Mouse (Mus musculus) embryo, embryonic 9.5 days (tissue): ENCODE data around the gene Rag2.

ENCODE experiments used
- DNase-seq: peaks from one replicate; pipeline ENCODE4 v3.0.0-alpha.2; 2017; ENCODE audit errors: extremely low spot score

Gene Rag2

GRCm38 (mm10) chr2:101627227-101627626 lies 2.7 kb downstream of the Rag2 start:
- no peak for DNase-seq

- DNase-seq: peak; percentile 90
These were observed 4.0 kb downstream of the Rag2 start for GRCm38 (mm10) chr2:101628297-101629236.

GRCm38 (mm10) chr2:101638979-101639839 lies 14.7 kb downstream of the Rag2 start:
- no peak for DNase-seq

DNA sequence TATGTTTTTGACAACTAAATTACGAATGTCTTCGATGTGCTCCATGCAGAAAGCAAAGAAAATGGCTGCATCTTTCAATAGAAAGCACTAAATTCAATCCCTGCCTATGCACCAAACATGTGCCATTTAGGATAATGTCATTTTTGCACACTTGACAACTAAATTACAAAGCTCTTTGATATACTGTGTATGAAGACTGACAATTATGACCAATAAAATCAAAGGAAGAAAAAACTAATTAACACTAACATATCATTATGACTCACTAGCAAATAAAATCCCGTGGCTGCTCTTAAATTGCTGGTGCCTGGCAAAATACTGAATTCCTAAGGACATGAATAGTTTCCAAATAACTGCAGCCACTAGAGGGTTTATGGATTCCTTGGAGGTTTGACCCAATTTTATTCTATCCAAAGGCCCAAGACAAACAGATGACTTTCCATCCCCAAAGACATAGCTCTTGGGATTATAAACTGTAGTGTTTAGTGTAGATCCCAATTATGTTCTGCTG lies 15.4 kb downstream of the Rag2 start:
- no peak for DNase-seq

DNA sequence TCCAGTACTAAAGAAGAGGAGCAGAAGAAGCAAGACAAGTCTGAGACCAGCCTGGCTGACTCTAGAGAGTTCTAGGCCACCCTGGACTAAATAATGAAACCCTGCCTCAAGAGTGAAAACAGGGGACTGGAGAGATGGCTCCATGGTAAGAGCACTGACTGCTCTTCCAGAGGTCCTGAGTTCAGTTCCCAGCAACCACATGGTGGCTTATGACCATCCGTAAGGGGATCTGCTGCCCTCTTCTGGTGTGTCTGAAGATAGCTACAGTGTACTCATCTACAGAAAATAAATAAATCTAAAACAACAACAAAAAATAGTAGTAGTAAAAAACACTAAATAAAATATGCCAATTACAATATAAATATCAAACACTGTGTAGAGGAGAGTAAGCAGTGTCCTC lies 21.3 kb downstream of the Rag2 start:
- DNase-seq: no peak

GRCm38 (mm10) chr2:101648361-101648760 lies 23.8 kb downstream of the Rag2 start:
- DNase-seq: no peak

DNA sequence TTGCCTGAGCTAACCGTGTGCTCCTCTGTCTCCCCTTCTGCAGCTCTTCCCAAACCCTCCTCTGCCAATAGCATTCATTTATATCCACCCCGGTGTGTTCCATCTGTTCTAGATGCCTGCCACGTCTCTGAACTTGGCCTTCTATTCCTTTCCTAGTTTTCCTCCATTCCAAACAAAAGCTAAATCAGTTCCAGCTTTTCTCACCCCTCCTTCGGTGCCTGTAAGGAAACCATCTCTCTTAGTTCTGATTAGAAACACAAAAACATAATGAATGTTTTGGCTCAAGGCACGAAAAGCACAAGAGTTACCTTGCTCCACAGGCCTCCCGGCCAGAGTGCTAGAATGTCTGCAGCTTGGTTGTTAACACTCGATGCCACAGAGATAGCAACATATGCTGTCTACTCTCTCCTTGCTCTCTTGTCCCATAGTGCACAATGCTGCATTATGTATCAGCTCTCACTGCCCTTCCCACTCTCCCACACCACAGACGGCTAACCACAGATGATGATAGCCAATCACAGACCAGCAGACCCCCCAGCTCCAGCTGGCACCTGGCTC lies 24.7 kb downstream of the Rag2 start, which contains the start of the genes Rag1 and B230118H07Rik:
Gene Rag1 (minus strand): TSS at position 388 of the 558 bp plus-strand sequence.
Gene B230118H07Rik (minus strand): TSS at position 419 of the 558 bp plus-strand sequence.
- no peak for DNase-seq

- DNase-seq: no peak
These were observed 25.9 kb downstream of the Rag2 start for GRCm38 (mm10) chr2:101650446-101650845.

GRCm38 (mm10) chr2:101652204-101652920 lies 27.8 kb downstream of the Rag2 start:
- no peak for DNase-seq

DNA sequence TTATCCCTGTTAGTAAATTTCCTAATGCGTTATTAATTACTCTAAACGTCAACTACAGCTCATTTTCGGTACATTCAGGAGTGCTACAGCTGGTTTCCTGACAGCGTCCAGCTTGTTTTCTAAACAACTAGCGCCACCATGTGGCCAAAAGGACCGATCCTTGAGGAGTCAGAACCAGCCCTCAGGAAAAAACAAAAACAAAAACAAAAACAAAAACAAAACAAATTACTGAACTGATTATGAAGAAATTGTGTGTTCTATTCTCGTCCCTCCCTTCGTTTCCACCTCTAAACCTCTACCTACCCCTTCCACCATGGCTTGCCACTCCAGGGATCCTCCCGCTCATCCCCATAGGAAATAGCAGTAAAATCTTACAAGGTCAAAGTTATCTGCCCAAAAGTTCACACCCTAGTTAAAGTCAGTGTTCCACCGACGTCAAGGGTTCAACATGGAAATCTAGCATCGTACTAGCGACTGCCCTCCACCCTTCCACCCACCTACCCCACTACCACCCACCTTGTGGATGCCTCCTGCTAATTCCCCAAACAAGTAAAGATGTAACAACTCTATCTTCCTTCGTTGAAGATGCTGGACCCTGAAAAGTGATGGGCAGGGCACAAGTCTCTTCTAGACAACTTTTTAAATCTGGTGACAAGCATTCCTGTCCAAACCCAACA lies 28.5 kb downstream of the Rag2 start:
- DNase-seq: peak; percentile 57

DNA sequence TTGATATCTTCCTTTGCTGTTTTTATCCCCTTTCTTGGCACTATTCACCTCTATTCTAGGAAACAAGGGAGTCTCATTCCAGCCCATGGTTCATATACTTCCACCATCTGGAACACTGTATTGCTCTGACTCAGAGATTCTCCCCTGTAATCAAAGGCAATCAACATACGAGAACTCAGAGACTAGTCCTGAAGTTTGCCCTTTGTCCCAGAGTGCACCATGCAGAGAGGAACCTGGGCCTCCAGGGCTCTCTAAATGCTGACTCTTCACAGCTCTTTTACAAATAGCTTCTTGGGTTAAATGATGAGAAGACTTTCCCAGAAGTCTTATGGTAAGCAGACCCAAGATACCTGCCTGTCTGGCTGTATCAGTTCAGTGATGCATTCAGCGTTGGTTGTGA lies 36.0 kb downstream of the Rag2 start:
- no peak for DNase-seq

- DNase-seq: peak; percentile 77
These were observed 40.7 kb downstream of the Rag2 start for GRCm38 (mm10) chr2:101665058-101665702.

- no peak for DNase-seq
These were observed 41.2 kb downstream of the Rag2 start for GRCm38 (mm10) chr2:101665703-101666092.

DNA sequence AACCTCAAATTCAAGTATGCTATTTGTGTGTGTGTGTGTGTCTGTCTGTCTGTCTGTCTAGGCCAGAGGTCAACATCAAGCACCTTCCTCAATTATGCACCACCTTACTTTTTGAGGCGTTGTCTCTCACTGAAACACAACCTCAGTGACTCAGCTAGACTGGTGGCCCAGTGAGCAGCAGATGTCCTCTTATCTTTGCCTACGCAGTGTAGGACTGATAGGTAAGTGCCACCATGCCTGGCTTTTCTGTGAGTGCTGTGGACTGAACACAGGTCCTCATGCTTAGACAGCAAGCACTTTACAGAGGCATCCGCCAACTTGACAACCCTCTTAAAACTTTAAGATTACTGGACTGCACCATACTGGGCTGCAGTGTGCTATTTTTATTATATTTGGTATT lies 44.2 kb downstream of the Rag2 start:
- no peak for DNase-seq

GRCm38 (mm10) chr2:101673547-101673946 lies 49.0 kb downstream of the Rag2 start:
- DNase-seq: no peak

- peak; percentile 90 for DNase-seq
These were observed 53.9 kb downstream of the Rag2 start, which contains the start of gene Traf6 for GRCm38 (mm10) chr2:101678236-101679021. Gene Traf6 (plus strand): TSS chr2:101678429.

DNA sequence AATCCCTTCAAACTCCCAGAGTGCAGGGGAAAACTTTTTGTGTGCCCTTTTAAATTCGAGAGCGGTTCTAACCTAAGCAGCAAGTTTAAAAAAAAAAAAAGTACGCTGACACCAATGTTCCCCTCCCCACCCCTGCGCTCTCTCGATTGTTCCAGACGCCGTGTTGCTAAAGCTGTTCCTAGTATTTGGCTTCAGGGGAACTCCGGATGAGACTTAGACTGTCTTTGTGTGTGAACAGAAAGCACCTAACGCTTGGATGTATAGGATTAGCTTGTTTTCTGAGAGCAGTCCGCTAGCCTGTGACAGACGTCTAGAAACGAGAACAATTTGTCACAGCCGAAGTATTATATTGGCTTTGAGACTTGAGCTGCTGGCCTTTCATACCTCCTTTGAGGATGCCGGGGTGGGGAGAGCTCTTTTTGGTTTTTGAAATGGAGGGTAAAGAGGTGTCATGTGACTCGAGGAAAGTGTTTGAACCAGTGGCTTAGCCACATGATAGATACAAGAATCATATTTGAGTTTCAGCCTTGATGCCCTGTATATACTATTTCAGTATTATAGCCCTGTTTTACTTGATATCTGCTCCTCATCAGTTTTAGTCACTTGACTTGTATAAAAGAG lies 54.8 kb downstream of the Rag2 start:
- peak; percentile 20 for DNase-seq
